Mouse (Mus musculus): Measurements from ENCODE around the gene Olfr706. TPM values are rescaled to one million over a fixed set of nuclear protein-coding genes. Genes with fewer than 3 reads are reported as not detected.
"Not testable (repeated sequence)": the region's sequence is repeated elsewhere in the genome, so short reads cannot be mapped to it uniquely, and the experiment has no call there.

The Olfr706 gene
- polyA plus RNA-seq (2012; ENCODE audit: insufficient read depth, insufficient read length, low replicate concordance, missing spikeins) = not detected in 2 replicates

DNA sequence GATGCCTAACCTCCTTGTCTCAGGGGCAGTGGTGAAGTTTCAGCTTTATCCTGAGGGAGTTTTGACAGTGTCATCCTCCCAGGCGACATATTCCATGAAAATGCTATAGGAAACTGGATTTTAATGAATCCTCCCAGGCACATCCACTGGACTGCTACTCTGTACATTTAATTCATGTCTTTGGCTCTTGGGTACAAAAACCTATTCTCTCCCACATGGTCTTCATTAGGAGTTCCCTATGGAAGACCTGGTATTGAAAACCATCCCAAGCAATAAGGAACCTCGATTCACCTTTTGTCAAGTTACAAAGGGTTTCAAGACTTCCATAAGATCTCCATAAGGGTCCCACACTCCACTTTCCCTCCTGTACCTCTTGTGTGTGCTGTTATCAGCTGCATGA, at the start of gene Olfr706:
Olfr706 (minus strand) TSS at position 101 of the 400 bp plus-strand sequence.
- H3K27ac ChIP-seq (ENCODE audit: insufficient read depth, low read depth, low read length) = no peak within 1 kb of the TSS
- TF ChIP-seq CTCF (IDR thresholded peaks at IDR 0.05; ENCODE audit: insufficient read depth, low read depth, low read length) = no peak
- no peak for TF ChIP-seq POLR2A (IDR thresholded peaks at IDR 0.05; ENCODE audit: insufficient read depth, low read depth, low read length)
- H3K4me3 ChIP-seq (ENCODE audit: insufficient read depth, low read depth, low read length) = no peak within 1 kb of the TSS
- H3K4me1 ChIP-seq (ENCODE audit: control insufficient read depth, insufficient read depth, low read length) = no peaks in the 10 kb centered on the region
- 82% methylated on average over 2 of the region's 2 CpGs for WGBS

- no peak within 1 kb of the TSS for H3K27ac ChIP-seq (ENCODE audit: insufficient read depth, low read depth, low read length)
- H3K4me3 ChIP-seq (ENCODE audit: insufficient read depth, low read depth, low read length) = no peak within 1 kb of the TSS
- no peaks in the 10 kb centered on the region for H3K4me1 ChIP-seq (ENCODE audit: control insufficient read depth, insufficient read depth, low read length)
- TF ChIP-seq CTCF (IDR thresholded peaks at IDR 0.05; ENCODE audit: insufficient read depth, low read depth, low read length) (no peak), POLR2A (IDR thresholded peaks at IDR 0.05; ENCODE audit: insufficient read depth, low read depth, low read length) (no peak)
Measured at GRCm38 (mm10) chr7:106932119-106932518, 44.2 kb upstream of the Olfr706 start, which contains the start of gene Olfr709-ps1. Olfr709-ps1 (minus strand) TSS chr7:106932219.

DNA sequence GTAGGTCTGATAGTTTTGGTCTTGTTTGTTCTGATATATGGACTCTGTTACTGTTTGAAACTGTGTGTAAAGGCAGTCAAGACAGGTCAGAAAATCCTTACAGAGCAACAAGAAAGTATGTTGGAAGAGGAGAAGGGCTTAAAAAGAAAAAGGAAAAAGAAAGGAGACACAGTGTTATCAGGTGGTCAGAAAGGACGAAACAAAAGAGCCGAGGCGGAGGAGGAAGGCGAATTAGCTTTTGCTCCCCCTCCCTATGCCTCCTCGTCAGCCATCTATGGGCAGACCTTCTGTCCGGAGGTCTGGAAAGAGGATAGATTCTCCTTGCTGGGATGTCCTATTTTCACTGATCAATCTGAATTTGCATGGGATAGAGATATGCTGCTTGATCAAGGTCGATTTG, 33.0 kb upstream of the Olfr706 start:
- not testable (repeated sequence) for H3K27ac ChIP-seq (ENCODE audit: insufficient read depth, low read depth, low read length); H3K4me3 ChIP-seq (ENCODE audit: insufficient read depth, low read depth, low read length); H3K4me1 ChIP-seq (ENCODE audit: control insufficient read depth, insufficient read depth, low read length)
- WGBS = 88% methylated on average over 7 of the region's 7 CpGs

GRCm38 (mm10) chr7:106907676-106908075, 19.7 kb upstream of the Olfr706 start, which contains the start of gene Olfr1532-ps1:
Olfr1532-ps1 (plus strand) TSS chr7:106908001.
- TF ChIP-seq POLR2A (IDR thresholded peaks at IDR 0.05; ENCODE audit: insufficient read depth, low read depth, low read length) (no peak), CTCF (IDR thresholded peaks at IDR 0.05; ENCODE audit: insufficient read depth, low read depth, low read length) (no peak)
- Histone ChIP-seq H3K27ac (ENCODE audit: insufficient read depth, low read depth, low read length) (no peak within 1 kb of the TSS), H3K4me3 (ENCODE audit: insufficient read depth, low read depth, low read length) (no peak within 1 kb of the TSS), H3K4me1 (ENCODE audit: control insufficient read depth, insufficient read depth, low read length) (no peaks in the 10 kb centered on the region)
- 48% methylated on average over 2 of the region's 2 CpGs for WGBS

DNA sequence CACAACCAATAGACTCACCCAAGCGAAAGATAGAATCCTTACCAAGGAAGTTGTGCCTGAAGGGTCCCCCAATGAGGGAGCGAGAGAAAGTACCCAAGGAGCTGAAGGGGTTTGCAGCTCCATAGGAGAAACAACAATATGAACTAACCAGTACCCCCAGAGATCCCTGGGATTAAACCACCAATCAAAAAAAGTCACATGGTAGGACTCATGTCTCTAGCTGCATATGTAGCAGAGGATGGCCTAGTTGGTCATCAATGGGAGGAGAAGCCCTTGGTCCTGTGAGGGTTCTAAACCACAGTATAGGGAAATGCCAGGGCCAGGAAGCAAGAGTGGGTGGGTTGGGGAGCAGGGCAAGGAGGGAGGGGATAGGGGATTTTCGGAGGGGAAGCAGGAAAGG, 13.2 kb upstream of the Olfr706 start, which contains the start of gene Olfr707:
Olfr707 (minus strand) TSS at position 101 of the 400 bp plus-strand sequence.
- not testable (repeated sequence) for H3K27ac ChIP-seq (ENCODE audit: insufficient read depth, low read depth, low read length); H3K4me1 ChIP-seq (ENCODE audit: control insufficient read depth, insufficient read depth, low read length); H3K4me3 ChIP-seq (ENCODE audit: insufficient read depth, low read depth, low read length)
- WGBS = 78% methylated on average over 3 of the region's 3 CpGs

DNA sequence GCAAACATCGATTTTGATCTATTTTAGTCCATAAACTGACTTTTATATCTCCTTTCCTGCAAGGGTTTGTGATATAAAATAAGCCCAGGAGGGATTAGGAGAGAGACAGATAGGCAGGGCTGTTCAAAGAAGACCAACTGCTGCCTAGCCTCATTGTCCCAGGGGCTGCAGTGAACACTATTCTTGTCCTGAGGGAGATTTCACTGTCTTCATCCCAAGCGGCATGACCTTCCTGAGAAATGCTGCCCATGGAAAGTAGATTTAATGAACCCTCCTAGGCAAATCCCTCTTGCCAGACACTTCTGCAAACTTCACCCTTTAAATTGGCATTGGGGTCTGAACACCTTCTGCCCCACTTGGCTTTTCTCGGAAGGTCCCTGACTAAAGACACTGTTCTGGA, 11.2 kb downstream of the Olfr706 start, which contains the start of gene Olfr705:
Olfr705 (minus strand) TSS at position 101 of the 400 bp plus-strand sequence.
- 76% methylated on average over 3 of the region's 3 CpGs for WGBS
- TF ChIP-seq POLR2A (IDR thresholded peaks at IDR 0.05; ENCODE audit: insufficient read depth, low read depth, low read length) (no peak), CTCF (IDR thresholded peaks at IDR 0.05; ENCODE audit: insufficient read depth, low read depth, low read length) (no peak)
- Histone ChIP-seq H3K27ac (ENCODE audit: insufficient read depth, low read depth, low read length) (no peak within 1 kb of the TSS), H3K4me3 (ENCODE audit: insufficient read depth, low read depth, low read length) (no peak within 1 kb of the TSS), H3K4me1 (ENCODE audit: control insufficient read depth, insufficient read depth, low read length) (no peaks in the 10 kb centered on the region)

GRCm38 (mm10) chr7:106862885-106863284, 25.1 kb downstream of the Olfr706 start, which contains the start of gene Olfr704:
Olfr704 (plus strand) TSS chr7:106863185.
- no peak within 1 kb of the TSS for H3K4me3 ChIP-seq (ENCODE audit: insufficient read depth, low read depth, low read length)
- no peak within 1 kb of the TSS for H3K27ac ChIP-seq (ENCODE audit: insufficient read depth, low read depth, low read length)
- no peaks in the 10 kb centered on the region for H3K4me1 ChIP-seq (ENCODE audit: control insufficient read depth, insufficient read depth, low read length)
- no peak for TF ChIP-seq POLR2A (IDR thresholded peaks at IDR 0.05; ENCODE audit: insufficient read depth, low read depth, low read length)
- TF ChIP-seq CTCF (IDR thresholded peaks at IDR 0.05; ENCODE audit: insufficient read depth, low read depth, low read length) = no peak

DNA sequence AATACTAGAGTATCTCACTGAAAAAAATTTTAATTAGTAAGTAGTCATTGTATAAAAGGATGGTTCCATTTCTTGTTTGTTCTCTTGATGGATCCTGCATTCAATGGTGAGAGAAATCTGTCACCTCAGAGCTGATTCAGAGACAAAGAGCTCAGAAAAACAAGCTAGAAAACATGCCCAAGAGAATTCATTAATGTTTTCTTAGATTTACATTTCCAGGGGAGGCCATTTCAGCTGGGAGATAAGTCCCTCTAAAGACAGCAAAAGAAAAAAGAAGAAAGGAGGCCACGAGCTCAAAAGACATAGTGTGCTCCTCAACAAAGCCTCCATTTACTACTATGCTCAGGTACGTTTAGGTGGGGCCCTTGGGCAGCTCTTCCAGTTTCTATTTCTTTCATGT, 44.9 kb downstream of the Olfr706 start, which contains the start of gene Olfr703:
Olfr703 (plus strand) TSS at position 301 of the 400 bp plus-strand sequence.
- H3K4me3 ChIP-seq (ENCODE audit: insufficient read depth, low read depth, low read length) = no peak within 1 kb of the TSS
- H3K4me1 ChIP-seq (ENCODE audit: control insufficient read depth, insufficient read depth, low read length) = no peaks in the 10 kb centered on the region
- WGBS = 50% methylated on average over 2 of the region's 2 CpGs
- H3K27ac ChIP-seq (ENCODE audit: insufficient read depth, low read depth, low read length) = no peak within 1 kb of the TSS
- TF ChIP-seq CTCF (IDR thresholded peaks at IDR 0.05; ENCODE audit: insufficient read depth, low read depth, low read length) = no peak
- no peak for TF ChIP-seq POLR2A (IDR thresholded peaks at IDR 0.05; ENCODE audit: insufficient read depth, low read depth, low read length)

DNA sequence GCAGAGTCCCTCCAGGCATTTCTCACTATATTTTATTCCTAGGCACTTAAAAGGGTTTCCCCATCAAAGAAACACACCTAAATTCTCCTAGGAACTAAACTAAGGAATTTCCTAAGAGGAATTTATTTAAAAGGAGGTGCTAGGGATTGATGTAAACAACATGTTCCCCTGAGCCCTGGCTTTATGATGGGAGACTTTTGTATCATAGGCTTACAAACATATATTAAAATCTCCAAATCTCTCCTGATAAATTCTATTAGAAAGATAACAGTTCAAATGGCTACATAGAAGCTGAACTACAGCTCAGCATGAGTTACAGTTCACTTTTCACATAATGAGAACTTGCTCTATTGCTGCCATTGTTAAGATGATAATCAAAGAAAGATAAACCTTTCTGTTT, 54.2 kb downstream of the Olfr706 start, which contains the start of gene Olfr702:
Olfr702 (minus strand) TSS at position 101 of the 400 bp plus-strand sequence.
- Histone ChIP-seq H3K4me1 (ENCODE audit: control insufficient read depth, insufficient read depth, low read length) (no peaks in the 10 kb centered on the region), H3K27ac (ENCODE audit: insufficient read depth, low read depth, low read length) (no peak within 1 kb of the TSS), H3K4me3 (ENCODE audit: insufficient read depth, low read depth, low read length) (no peak within 1 kb of the TSS)
- TF ChIP-seq CTCF (IDR thresholded peaks at IDR 0.05; ENCODE audit: insufficient read depth, low read depth, low read length) = no peak
- TF ChIP-seq POLR2A (IDR thresholded peaks at IDR 0.05; ENCODE audit: insufficient read depth, low read depth, low read length) = no peak

Other genes starting within 250 kb of the Olfr706 start
- not detected in 2 replicates for gene Olfr693, start 207.6 kb downstream of the Olfr706 start, polyA plus RNA-seq (2012; ENCODE audit: insufficient read depth, insufficient read length, low replicate concordance, missing spikeins)
- gene Olfr694, start 196.3 kb downstream of the Olfr706 start, polyA plus RNA-seq (2012; ENCODE audit: insufficient read depth, insufficient read length, low replicate concordance, missing spikeins) = not detected in 2 replicates
- gene Olfr695, start 171.8 kb downstream of the Olfr706 start, polyA plus RNA-seq (2012; ENCODE audit: insufficient read depth, insufficient read length, low replicate concordance, missing spikeins) = not detected in 2 replicates
- gene Olfr697, start 145.7 kb downstream of the Olfr706 start, polyA plus RNA-seq (2012; ENCODE audit: insufficient read depth, insufficient read length, low replicate concordance, missing spikeins) = not detected in 2 replicates
- not detected in 2 replicates for gene Olfr698, start 132.8 kb downstream of the Olfr706 start, polyA plus RNA-seq (2012; ENCODE audit: insufficient read depth, insufficient read length, low replicate concordance, missing spikeins)
- not detected in 2 replicates for gene Olfr699, start 95.0 kb downstream of the Olfr706 start, polyA plus RNA-seq (2012; ENCODE audit: insufficient read depth, insufficient read length, low replicate concordance, missing spikeins)
- not detected in 2 replicates for gene Olfr700, start 79.3 kb downstream of the Olfr706 start, polyA plus RNA-seq (2012; ENCODE audit: insufficient read depth, insufficient read length, low replicate concordance, missing spikeins)
- not detected in 2 replicates for gene Olfr701, start 74.0 kb downstream of the Olfr706 start, polyA plus RNA-seq (2012; ENCODE audit: insufficient read depth, insufficient read length, low replicate concordance, missing spikeins)
- not detected in 2 replicates for gene Olfr702, start 54.3 kb downstream of the Olfr706 start, polyA plus RNA-seq (2012; ENCODE audit: insufficient read depth, insufficient read length, low replicate concordance, missing spikeins)
- gene Olfr703, start 44.8 kb downstream of the Olfr706 start, polyA plus RNA-seq (2012; ENCODE audit: insufficient read depth, insufficient read length, low replicate concordance, missing spikeins) = not detected in 2 replicates
- gene Olfr704, start 25.0 kb downstream of the Olfr706 start, polyA plus RNA-seq (2012; ENCODE audit: insufficient read depth, insufficient read length, low replicate concordance, missing spikeins) = not detected in 2 replicates
- not detected in 2 replicates for gene Olfr705, start 11.3 kb downstream of the Olfr706 start, polyA plus RNA-seq (2012; ENCODE audit: insufficient read depth, insufficient read length, low replicate concordance, missing spikeins)
- gene Olfr707, start 13.1 kb upstream of the Olfr706 start, polyA plus RNA-seq (2012; ENCODE audit: insufficient read depth, insufficient read length, low replicate concordance, missing spikeins) = not detected in 2 replicates
- not detected in 2 replicates for gene Olfr1532-ps1, start 19.8 kb upstream of the Olfr706 start, polyA plus RNA-seq (2012; ENCODE audit: insufficient read depth, insufficient read length, low replicate concordance, missing spikeins)
- gene Olfr709-ps1, start 44.1 kb upstream of the Olfr706 start, polyA plus RNA-seq (2012; ENCODE audit: insufficient read depth, insufficient read length, low replicate concordance, missing spikeins) = not detected in 2 replicates
- not detected in 2 replicates for gene Olfr710, start 60.1 kb upstream of the Olfr706 start, polyA plus RNA-seq (2012; ENCODE audit: insufficient read depth, insufficient read length, low replicate concordance, missing spikeins)
- gene Olfr6, start 75.8 kb upstream of the Olfr706 start, polyA plus RNA-seq (2012; ENCODE audit: insufficient read depth, insufficient read length, low replicate concordance, missing spikeins) = not detected in 2 replicates
- not detected in 2 replicates for gene Olfr711, start 87.3 kb upstream of the Olfr706 start, polyA plus RNA-seq (2012; ENCODE audit: insufficient read depth, insufficient read length, low replicate concordance, missing spikeins)
- gene Olfr2, start 117.9 kb upstream of the Olfr706 start, polyA plus RNA-seq (2012; ENCODE audit: insufficient read depth, insufficient read length, low replicate concordance, missing spikeins) = not detected in 2 replicates
- gene Olfr713, start 143.0 kb upstream of the Olfr706 start, polyA plus RNA-seq (2012; ENCODE audit: insufficient read depth, insufficient read length, low replicate concordance, missing spikeins) = not detected in 2 replicates
- gene Olfr714, start 182.8 kb upstream of the Olfr706 start, polyA plus RNA-seq (2012; ENCODE audit: insufficient read depth, insufficient read length, low replicate concordance, missing spikeins) = not detected in 2 replicates
- not detected in 2 replicates for gene Olfr17, start 205.1 kb upstream of the Olfr706 start, polyA plus RNA-seq (2012; ENCODE audit: insufficient read depth, insufficient read length, low replicate concordance, missing spikeins)
- not detected in 2 replicates for gene Olfr715b, start 222.2 kb upstream of the Olfr706 start, polyA plus RNA-seq (2012; ENCODE audit: insufficient read depth, insufficient read length, low replicate concordance, missing spikeins)
- not detected in 2 replicates for gene Olfr715, start 242.9 kb upstream of the Olfr706 start, polyA plus RNA-seq (2012; ENCODE audit: insufficient read depth, insufficient read length, low replicate concordance, missing spikeins)